Mouse (Mus musculus): ENCODE data around the gene Atp5j.

The Atp5j gene

DNA sequence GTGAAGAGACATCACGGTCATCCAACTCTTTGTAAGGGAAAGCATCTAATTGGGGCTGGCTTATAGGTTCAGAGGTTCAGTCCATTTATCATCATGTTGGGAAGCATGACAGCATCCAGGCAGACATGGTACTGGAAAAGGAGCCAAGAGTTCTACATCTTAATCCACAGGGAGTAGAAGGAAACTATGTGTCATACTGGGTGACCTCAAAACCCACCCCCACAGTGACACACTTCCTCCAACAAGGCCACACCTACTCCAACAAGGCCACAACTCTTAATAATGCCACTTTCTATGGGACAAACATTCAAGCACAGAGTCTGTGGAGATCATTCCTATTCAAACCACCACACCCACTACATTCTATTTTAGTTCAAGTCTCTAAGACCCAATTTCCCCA is 25.2 kb downstream of the Atp5j start:
- in situ Hi-C loops (cut with MboI, MseI), result no loop called here

DNA sequence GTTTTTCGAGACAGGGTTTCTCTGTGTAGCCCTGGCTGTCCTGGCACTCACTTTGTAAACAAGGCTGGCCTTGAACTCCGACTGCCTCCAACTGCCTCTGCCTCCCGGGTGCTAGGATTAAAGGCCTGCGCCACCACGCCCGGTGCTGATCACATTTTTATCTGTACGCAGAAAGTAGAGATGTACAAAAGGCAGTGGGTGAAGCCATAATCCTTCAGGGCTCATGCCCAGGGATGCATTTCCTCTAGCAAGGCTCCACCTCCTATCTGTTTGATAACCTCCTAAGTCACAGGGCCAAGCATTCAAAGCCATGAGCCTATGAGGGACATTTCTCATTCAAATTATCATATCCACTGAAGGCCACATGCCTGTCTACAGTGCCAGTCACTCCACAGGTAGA is 27.6 kb downstream of the Atp5j start:
- in situ Hi-C loops (cut with MboI, MseI), result no loop called here

DNA sequence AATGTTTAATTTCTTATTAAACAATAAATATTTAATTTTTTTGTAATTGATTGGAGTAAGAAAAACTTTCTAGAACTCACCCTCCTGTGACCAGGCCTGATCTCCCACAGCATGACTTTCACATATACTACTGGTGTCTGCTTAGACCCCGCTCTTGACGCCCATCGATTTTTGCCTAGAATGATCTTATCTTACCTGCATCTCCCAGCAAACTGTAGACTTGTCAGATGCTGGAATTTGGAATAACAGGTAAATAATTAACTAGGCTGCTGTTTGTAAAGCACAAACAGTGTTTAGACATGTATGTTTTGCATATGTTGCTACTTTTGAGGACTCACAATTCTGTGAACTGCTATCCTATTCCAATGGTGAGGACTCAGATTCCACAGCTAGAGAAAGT is 29.2 kb downstream of the Atp5j start:
- in situ Hi-C loops (cut with MboI, MseI), result no loop called here

DNA sequence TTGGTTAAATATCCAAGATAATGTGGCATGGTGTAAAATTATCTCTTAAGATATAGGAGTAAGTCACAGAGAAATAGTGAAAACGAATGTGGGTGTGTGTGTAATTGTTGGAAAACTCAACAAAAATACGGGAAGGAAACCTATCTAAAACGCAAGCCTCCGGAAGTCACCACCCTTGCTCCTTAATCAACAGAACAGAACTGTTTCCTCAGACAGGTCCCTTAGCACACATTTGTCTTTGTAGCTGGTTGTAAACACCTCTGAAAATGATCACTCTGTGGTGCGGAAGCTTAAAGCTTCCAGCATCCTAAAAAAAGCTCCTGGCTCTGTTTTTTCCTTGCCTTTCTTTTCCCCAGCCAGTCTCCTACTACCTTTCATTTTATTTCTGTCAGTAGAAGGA is 30.6 kb downstream of the Atp5j start:
- in situ Hi-C loops (cut with MboI, MseI), result no loop called here

DNA sequence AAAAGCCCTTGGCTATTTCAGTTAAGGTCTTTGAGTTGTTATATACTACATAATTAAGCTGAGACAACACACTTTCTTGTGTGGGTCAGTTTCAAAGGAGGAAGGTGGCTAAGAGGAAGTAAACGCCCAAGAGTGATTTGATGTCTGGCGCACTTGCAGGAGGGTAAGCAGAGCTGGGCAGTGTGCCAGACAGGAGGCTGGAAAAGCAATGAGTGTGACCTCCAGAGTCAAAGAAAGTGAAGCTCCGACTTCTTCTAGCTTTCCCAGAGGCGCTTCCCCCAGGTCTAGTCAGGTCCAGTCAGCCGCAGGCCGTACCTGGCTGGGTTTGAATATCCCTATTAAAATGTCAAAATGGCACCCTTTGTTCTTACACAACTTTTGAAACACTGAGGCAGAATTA is 33.2 kb downstream of the Atp5j start:
- in situ Hi-C loops (cut with MboI, MseI), result no loop called here

DNA sequence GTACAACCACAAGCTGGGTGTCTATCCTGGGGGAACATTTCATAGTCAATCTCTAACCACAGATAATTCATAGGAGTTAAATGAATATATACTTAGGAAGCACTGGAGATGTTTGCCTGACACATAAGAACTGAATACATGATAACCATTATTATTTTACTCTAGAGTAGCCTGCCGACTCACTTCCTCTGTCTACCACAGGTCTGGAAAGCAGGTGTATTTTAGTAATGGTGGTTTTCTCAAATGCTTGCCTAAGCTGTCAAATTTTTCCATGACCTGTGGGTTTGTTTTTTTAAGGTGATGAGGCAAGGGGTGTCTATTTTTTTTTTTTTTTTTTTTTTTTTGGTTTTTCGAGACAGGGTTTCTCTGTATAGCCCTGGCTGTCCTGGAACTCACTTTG is 35.4 kb downstream of the Atp5j start:
- in situ Hi-C loops (cut with MboI, MseI), result no loop called here

DNA sequence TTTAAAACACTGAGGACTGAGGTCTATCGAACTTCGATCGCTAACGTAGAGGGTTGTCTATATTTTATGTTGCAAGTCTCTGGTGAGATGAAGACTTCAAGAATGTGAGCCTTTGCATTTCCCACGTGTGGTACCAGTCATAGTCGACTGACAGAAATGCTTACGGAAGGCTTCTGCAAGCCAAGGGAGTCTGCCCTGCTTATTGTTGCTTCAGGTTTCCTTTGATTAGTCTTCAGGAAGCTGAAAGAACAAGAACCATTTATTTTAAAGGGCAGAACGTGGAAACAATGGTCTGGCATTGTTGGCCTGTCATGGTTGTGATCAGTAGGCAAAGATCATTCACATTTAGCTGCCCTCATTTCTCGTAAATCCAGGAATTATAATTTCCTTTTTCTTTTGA is 38.7 kb downstream of the Atp5j start:
- in situ Hi-C loops (cut with MboI, MseI), result no loop called here

DNA sequence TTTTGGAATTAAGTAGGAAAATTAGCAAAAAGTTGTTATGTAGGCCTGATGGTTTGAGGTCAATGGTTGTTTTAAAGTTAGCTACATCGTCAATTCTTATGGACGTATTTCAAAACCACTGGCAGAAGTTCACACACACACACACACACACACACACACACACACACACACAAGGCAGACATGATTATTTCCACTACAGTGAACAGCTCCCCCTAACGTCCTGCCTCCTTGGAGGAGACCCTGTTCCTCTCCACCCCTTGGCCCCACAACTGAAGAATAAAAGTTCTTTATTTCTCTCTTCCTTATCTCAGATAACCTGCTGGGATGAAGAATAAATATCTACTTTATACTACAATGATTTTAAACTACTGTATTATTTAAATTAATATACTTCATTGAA is 40.1 kb downstream of the Atp5j start:
- in situ Hi-C loops (cut with MboI, MseI), result no loop called here

DNA sequence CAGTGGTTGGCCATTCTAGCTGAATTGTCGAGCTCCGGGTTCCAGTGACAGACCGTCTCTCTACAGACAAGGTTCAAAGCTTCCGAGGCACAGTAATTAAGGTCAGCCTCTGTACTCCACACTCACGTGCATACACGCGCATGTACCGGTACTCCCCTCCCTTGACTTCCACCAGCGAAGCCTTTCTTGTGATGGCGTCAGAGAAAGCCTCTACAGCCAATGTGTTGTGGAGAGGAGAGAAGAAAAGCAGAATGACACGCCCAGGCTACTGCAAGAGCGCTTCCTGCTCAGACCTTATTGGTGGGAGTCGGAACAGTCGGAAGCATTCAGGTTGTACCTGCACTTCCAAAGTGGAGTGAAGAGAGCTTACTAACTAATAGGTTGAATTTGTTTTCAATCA is 42.0 kb downstream of the Atp5j start:
- in situ Hi-C loops (cut with MboI, MseI), result no loop called here

DNA sequence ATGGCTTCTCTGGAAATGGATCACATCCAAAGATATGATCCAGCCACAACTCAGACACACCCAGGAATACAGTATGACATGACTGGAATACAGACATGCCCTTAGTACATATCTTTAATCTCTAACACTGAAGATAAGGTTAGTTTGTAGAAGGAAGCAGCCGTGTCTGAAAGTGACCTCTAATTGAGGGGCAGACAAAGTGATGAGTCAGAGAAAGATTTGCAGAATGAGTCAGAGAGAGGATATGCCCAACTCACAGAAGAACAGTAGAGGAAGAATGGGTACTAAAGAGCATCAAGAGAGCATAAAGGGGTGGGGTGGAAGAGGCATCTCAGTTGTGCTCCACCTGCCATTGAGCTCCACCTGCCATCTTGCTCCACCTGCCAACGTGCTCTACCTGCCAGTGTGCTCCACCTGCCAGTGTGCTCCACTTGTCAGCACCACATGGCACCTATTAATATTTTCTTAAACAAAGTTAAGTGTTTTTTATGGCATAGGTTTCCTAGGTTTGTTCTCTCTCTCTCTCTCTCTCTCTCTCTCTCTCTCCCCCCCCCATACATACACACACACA is 44.7 kb downstream of the Atp5j start:
- in situ Hi-C loops (cut with MboI, MseI), result no loop called here

DNA sequence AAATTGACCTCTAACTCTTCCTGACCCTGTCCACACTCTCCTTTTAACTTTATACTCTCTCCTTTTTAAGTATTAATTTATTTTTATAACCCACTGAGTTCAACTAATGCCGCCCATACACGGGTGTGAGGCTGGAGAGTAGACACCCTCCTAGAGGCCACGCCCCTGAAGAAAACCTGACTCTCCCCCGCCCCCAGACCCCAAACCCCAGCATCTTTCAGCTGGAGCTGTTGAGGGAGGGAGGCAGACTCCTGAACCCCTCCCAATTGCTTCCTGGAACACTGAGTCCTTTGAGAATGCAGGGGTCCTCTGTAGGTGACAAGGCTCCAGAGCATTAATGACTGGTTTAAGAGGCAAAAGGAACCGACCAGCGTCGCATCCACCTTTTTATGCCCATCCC is 50.5 kb downstream of the Atp5j start:
- in situ Hi-C loops (cut with MboI, MseI), result no loop called here

DNA sequence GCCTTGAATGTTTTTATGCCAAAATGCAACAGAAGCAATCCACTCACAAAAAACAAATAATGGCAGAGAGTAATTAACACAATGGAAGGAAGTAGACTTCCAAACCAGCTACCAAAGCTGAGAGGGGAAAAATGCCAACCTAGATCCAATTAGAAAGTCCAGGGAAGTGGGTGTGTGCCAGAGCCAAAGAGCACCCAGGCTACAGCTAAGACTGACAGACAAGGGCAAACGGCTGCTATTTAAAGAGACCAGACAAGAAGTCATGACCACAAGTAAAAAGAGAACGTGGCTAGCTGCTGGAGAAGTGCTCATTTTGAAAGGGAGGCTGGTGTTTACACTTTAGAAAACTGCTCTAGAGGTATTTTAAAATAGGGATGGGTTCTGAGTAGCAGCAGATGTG is 52.1 kb downstream of the Atp5j start:
- in situ Hi-C loops (cut with MboI, MseI), result no loop called here

DNA sequence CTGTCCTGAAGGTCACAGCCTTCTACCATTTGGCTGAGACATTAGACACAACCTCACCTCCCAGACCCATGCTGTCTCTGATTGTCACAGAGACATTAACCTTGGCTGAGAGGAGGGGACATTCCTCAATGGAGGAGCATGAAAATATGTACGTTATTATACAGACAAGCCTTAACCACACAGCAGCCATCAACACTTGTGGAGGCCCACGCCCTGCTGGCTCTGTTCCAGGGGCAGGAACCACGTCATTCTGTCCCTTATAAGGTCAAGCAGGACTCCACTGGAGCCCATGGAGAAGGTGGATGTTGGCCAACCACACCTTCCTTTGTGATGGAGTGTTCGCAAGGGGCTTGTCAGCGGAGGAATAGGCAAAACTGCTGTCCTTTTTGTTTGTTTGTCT is 55.7 kb downstream of the Atp5j start:
- in situ Hi-C loops (cut with MboI, MseI), result loop anchor here (10.0 kb wide), 1 partner anchor 1075 kb away; no protein-coding TSS in a partner anchor

DNA sequence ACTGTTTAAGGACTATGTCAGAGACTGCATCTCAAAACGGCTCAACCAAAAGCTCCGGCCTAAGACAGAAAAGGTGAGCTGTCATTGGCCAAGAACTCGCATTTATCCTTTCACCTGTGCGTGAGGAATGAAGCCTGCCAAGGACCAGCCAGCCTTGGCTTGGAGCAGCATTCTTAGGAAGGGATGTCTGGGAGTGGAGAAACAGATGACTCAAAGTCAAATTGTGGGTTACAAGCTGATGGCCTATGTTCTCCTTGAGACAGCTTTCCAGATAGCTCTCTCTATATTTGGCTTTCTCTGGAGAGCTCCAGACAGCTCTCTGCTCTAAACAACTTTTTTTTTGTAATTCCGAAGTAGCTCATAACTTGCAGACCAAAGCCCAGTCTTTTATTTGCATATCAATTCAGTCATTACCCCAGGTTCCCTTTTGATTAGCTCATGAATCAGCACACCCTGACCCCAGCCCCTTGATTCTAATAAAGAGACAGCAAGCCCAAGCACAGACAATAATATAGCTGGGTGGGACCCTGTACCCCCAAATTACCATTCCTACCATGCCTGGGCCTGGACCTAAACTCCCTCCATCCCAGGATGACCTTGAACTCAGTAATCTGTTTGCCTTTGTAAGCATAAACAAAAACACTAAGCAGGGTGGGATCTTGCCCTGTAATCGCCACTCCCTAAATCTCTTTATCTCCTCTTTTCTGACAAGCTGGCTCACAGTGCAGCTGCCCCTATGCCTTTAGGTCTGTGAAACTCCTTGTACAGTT is 56.4 kb downstream of the Atp5j start:
- in situ Hi-C loops (cut with MboI, MseI), result loop anchor here (10.0 kb wide), 1 partner anchor 1074 kb away; no protein-coding TSS in a partner anchor

DNA sequence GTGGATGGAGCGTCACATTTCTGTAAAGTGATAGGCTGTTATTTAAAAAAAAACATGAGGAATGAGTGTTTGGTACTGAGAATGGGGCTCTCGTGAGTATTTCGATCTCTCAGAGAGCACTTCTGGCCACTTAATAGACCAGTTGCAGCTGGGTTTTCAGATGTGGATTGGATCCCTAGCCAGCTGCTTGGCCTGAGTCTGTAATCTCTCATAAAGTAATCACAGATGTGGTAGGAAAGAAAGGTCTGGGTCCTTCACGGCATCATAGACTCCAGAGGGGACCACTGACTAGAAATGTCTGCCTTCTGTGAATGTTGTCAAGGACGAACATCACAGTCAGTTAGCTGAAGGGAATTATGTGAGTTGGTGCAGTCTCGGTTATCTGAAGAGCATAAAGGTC is 57.0 kb downstream of the Atp5j start:
- in situ Hi-C loops (cut with MboI, MseI), result loop anchor here (10.0 kb wide), 1 partner anchor 1074 kb away; no protein-coding TSS in a partner anchor
